Mouse (Mus musculus) liver, embryonic 12.5 days (tissue): ENCODE measurements at regions not wholly inside any gene's neighbourhood (a gene's known extent, or its start where the extent isn't known, plus 50 kb on each side); places are given as distances from the start of the nearest gene placed in this dataset.

Experiments
- ATAC-seq: fragments of 200-750 bp; cut with Nextera tagmentation; 2 replicates; pipeline ENCODE4 v1.8.0; 2017; ENCODE audit warnings: moderate number of reproducible peaks, mild to moderate bottlenecking, moderate library complexity
- H3K27ac ChIP-seq: fragments of 300-500 bp; sonication (generic); 2 replicates; pipeline ENCODE4 v1.5.1; 2016; ENCODE audit warnings: mild to moderate bottlenecking
- H3K27me3 ChIP-seq: fragments of 300-500 bp; sonication (generic); replicated peaks from 2 replicates; pipeline ENCODE4 v1.6.1; 2016; ENCODE audit warnings: mild to moderate bottlenecking, moderate library complexity
- H3K36me3 ChIP-seq: fragments of 300-500 bp; sonication (generic); 2 replicates; pipeline ENCODE4 v1.6.1; 2016; ENCODE audit warnings: mild to moderate bottlenecking, moderate library complexity
- H3K4me1 ChIP-seq: fragments of 300-500 bp; sonication (generic); 2 replicates; pipeline ENCODE4 v1.6.1; 2016
- H3K4me2 ChIP-seq: fragments of 300-500 bp; sonication (generic); 2 replicates; pipeline ENCODE4 v1.6.1; 2016; ENCODE audit warnings: mild to moderate bottlenecking, moderate library complexity
- H3K4me3 ChIP-seq: fragments of 300-500 bp; sonication (generic); 2 replicates; pipeline ENCODE4 v1.5.1; 2016; ENCODE audit warnings: mild to moderate bottlenecking, moderate library complexity
- H3K9ac ChIP-seq: fragments of 300-500 bp; sonication (generic); 2 replicates; pipeline ENCODE4 v1.6.1; 2016; ENCODE audit warnings: mild to moderate bottlenecking, moderate library complexity
- H3K9me3 ChIP-seq: fragments of 300-500 bp; sonication (generic); replicated peaks from 2 replicates; pipeline ENCODE4 v1.6.1; 2016; ENCODE audit warnings: mild to moderate bottlenecking, moderate library complexity
- WGBS: fragments of 180-500 bp; shearing (Covaris S2); methylation state at CpG from one replicate; pipeline ENCODE4 v1.1.7; 2016; ENCODE audit not compliant: insufficient replicate concordance; 5-methylcytosine and 5-hydroxymethylcytosine counted together

- 45% methylated on average over 2 of the region's 2 CpGs for WGBS
- Histone ChIP-seq H3K9ac (no peak overlapping the region), H3K27me3 (no peaks in the 10 kb centered on the region; the same call in 1 of the 2 replicates), H3K4me1 (no peaks in the 10 kb centered on the region), H3K4me2 (no peak overlapping the region), H3K9me3 (no peaks in the 10 kb centered on the region), H3K27ac (no peak overlapping the region), H3K4me3 (no peak overlapping the region), H3K36me3 (no peaks in the 10 kb centered on the region)
- ATAC-seq, result no peak
Observed at GRCm38 (mm10) chr8:89563544-89563943, 519.6 kb upstream of the Sall1 start.

- Histone ChIP-seq H3K27me3 (no peaks in the 10 kb centered on the region; the same call in 1 of the 2 replicates), H3K27ac (no peak overlapping the region), H3K9me3 (no peaks in the 10 kb centered on the region), H3K9ac (no peak overlapping the region), H3K36me3 (no peaks in the 10 kb centered on the region), H3K4me2 (no peak overlapping the region), H3K4me3 (no peak overlapping the region), H3K4me1 (no peaks in the 10 kb centered on the region)
- WGBS, result 66% methylated on average over 8 of the region's 8 CpGs
- no peak for ATAC-seq
Observed at GRCm38 (mm10) chr8:89562597-89562996, 518.6 kb upstream of the Sall1 start.

GRCm38 (mm10) chr8:89541231-89541630 is 497.3 kb upstream of the Sall1 start:
- ATAC-seq, result no peak
- Histone ChIP-seq H3K27ac (no peak overlapping the region), H3K9ac (no peak overlapping the region), H3K36me3 (no peaks in the 10 kb centered on the region), H3K4me1 (no peaks in the 10 kb centered on the region), H3K27me3 (no peaks in the 10 kb centered on the region), H3K4me3 (no peak overlapping the region), H3K4me2 (no peak overlapping the region), H3K9me3 (no peaks in the 10 kb centered on the region)
- WGBS, result 27% methylated on average over 3 of the region's 3 CpGs

GRCm38 (mm10) chr8:89534605-89535004 is 490.6 kb upstream of the Sall1 start:
- Histone ChIP-seq H3K36me3 (no peaks in the 10 kb centered on the region), H3K4me2 (no peak overlapping the region), H3K27me3 (no peaks in the 10 kb centered on the region), H3K4me1 (no peaks in the 10 kb centered on the region), H3K27ac (no peak overlapping the region), H3K9me3 (no peaks in the 10 kb centered on the region), H3K9ac (no peak overlapping the region), H3K4me3 (no peak overlapping the region)
- no peak for ATAC-seq
- WGBS, result 62% methylated on average over 10 of the region's 10 CpGs

GRCm38 (mm10) chr8:89525041-89525440 is 481.1 kb upstream of the Sall1 start:
- WGBS, result 63% methylated on average over 6 of the region's 6 CpGs
- Histone ChIP-seq H3K4me3 (no peak overlapping the region), H3K9ac (no peak overlapping the region), H3K36me3 (no peaks in the 10 kb centered on the region), H3K4me2 (no peak overlapping the region), H3K4me1 (no peaks in the 10 kb centered on the region), H3K27ac (no peak overlapping the region), H3K27me3 (no peaks in the 10 kb centered on the region), H3K9me3 (no peaks in the 10 kb centered on the region)
- no peak for ATAC-seq

- no peaks in the 10 kb centered on the region for H3K27me3 ChIP-seq
Observed at GRCm38 (mm10) chr8:89523336-89523735, 479.4 kb upstream of the Sall1 start.

GRCm38 (mm10) chr8:89516602-89517001 is 472.6 kb upstream of the Sall1 start:
- H3K36me3 ChIP-seq, result no peaks in the 10 kb centered on the region
- H3K27ac ChIP-seq, result no peak overlapping the region
- ATAC-seq, result no peak
- H3K4me3 ChIP-seq, result no peak overlapping the region
- H3K4me2 ChIP-seq, result no peak overlapping the region
- WGBS, result 51% methylated on average over 2 of the region's 2 CpGs
- H3K9ac ChIP-seq, result no peak overlapping the region
- no peaks in the 10 kb centered on the region for H3K4me1 ChIP-seq
- no peaks in the 10 kb centered on the region for H3K27me3 ChIP-seq
- no peaks in the 10 kb centered on the region for H3K9me3 ChIP-seq

More at GRCm38 (mm10) chr8:89523336-89523735, 479.4 kb upstream of the Sall1 start:
- no peaks in the 10 kb centered on the region for H3K4me1 ChIP-seq
- no peak overlapping the region for H3K4me2 ChIP-seq
- no peak overlapping the region for H3K27ac ChIP-seq
- no peak overlapping the region for H3K9ac ChIP-seq
- no peaks in the 10 kb centered on the region for H3K36me3 ChIP-seq
- H3K4me3 ChIP-seq, result no peak overlapping the region
- no peaks in the 10 kb centered on the region for H3K9me3 ChIP-seq
- no peak for ATAC-seq
- 62% methylated on average over 3 of the region's 3 CpGs for WGBS

- Histone ChIP-seq H3K27me3 (no peaks in the 10 kb centered on the region), H3K9me3 (no peaks in the 10 kb centered on the region), H3K4me3 (no peak overlapping the region), H3K4me2 (no peak overlapping the region), H3K36me3 (no peaks in the 10 kb centered on the region), H3K4me1 (no peaks in the 10 kb centered on the region), H3K9ac (no peak overlapping the region), H3K27ac (no peak overlapping the region)
- WGBS, result 62% methylated on average over 3 of the region's 3 CpGs
- ATAC-seq, result no peak
Observed at GRCm38 (mm10) chr8:89514270-89514669, 470.3 kb upstream of the Sall1 start.

- Histone ChIP-seq H3K4me1 (0 out of 2 replicates have a peak, but pooled peaks cover 6% of the 10 kb centered on the region), H3K27me3 (no peaks in the 10 kb centered on the region; the same call in 1 of the 2 replicates), H3K9ac (no peak overlapping the region), H3K4me2 (no peak overlapping the region), H3K27ac (no peak overlapping the region), H3K4me3 (no peak overlapping the region), H3K36me3 (no peaks in the 10 kb centered on the region), H3K9me3 (no peaks in the 10 kb centered on the region)
- no peak for ATAC-seq
- 20% methylated on average over 6 of the region's 6 CpGs for WGBS
Observed at GRCm38 (mm10) chr8:89507639-89508038, 463.7 kb upstream of the Sall1 start.

- ATAC-seq, result peak; percentile 64
- Histone ChIP-seq H3K27me3 (no peaks in the 10 kb centered on the region; the same call in 1 of the 2 replicates), H3K4me3 (no peak overlapping the region), H3K36me3 (no peaks in the 10 kb centered on the region), H3K9me3 (no peaks in the 10 kb centered on the region), H3K9ac (no peak overlapping the region), H3K4me1 (0 out of 2 replicates have a peak, but pooled peaks cover 6% of the 10 kb centered on the region), H3K27ac (no peak overlapping the region), H3K4me2 (no peak overlapping the region)
- 42% methylated on average over 4 of the region's 4 CpGs for WGBS
Observed at GRCm38 (mm10) chr8:89503545-89504234, 459.7 kb upstream of the Sall1 start.

GRCm38 (mm10) chr8:89503030-89503429 is 459.1 kb upstream of the Sall1 start:
- H3K27me3 ChIP-seq, result no peaks in the 10 kb centered on the region; the same call in 1 of the 2 replicates
- H3K4me3 ChIP-seq, result no peak overlapping the region
- H3K9me3 ChIP-seq, result no peaks in the 10 kb centered on the region
- H3K4me1 ChIP-seq, result 0 out of 2 replicates have a peak, but pooled peaks cover 6% of the 10 kb centered on the region
- no peak overlapping the region for H3K4me2 ChIP-seq
- WGBS, result 75% methylated on average over 6 of the region's 6 CpGs
- no peak overlapping the region for H3K27ac ChIP-seq
- no peak overlapping the region for H3K9ac ChIP-seq
- no peaks in the 10 kb centered on the region for H3K36me3 ChIP-seq
- ATAC-seq, result no peak

GRCm38 (mm10) chr8:89501756-89502155 is 457.8 kb upstream of the Sall1 start:
- no peak overlapping the region for H3K4me3 ChIP-seq
- H3K36me3 ChIP-seq, result no peaks in the 10 kb centered on the region
- no peak for ATAC-seq
- no peaks in the 10 kb centered on the region for H3K9me3 ChIP-seq
- WGBS, result 72% methylated on average over 6 of the region's 6 CpGs
- H3K27ac ChIP-seq, result no peak overlapping the region
- no peak overlapping the region for H3K4me2 ChIP-seq
- H3K4me1 ChIP-seq, result 0 out of 2 replicates have a peak, but pooled peaks cover 6% of the 10 kb centered on the region
- no peak overlapping the region for H3K9ac ChIP-seq
- no peaks in the 10 kb centered on the region; the same call in 1 of the 2 replicates for H3K27me3 ChIP-seq
